Mouse (Mus musculus) cerebellum, postnatal 14 days (tissue): Measurements from ENCODE around the gene Cog3.

Source experiments
- DNase-seq, 2 experiments: peaks; one replicate each; pipeline ENCODE4 v3.0.0; 2021; ENCODE audit warnings: mixed read lengths in 2 of 2

The Cog3 gene

DNA sequence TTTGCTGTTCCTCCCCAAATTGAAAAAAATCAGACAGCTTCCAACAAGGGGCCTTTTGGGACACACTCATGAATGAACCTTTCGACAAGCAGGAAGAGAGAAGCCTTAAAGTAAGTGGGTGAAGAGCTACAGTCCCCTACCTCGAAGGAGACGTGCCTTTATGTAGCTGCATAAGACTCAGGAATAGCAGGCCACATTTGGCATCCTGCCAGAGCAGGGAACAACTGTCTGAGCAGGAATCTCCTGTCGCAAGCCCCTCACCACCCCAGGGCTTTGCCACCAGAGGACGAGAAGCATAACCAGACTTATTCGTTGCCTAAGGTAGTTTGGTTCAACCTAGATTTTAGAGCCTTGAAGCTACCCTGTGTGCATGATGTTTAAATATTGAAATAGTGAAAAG is 78.0 kb downstream of the Cog3 start:
- DNase-seq: peak in 1 of 2 experiments; percentile 13

DNA sequence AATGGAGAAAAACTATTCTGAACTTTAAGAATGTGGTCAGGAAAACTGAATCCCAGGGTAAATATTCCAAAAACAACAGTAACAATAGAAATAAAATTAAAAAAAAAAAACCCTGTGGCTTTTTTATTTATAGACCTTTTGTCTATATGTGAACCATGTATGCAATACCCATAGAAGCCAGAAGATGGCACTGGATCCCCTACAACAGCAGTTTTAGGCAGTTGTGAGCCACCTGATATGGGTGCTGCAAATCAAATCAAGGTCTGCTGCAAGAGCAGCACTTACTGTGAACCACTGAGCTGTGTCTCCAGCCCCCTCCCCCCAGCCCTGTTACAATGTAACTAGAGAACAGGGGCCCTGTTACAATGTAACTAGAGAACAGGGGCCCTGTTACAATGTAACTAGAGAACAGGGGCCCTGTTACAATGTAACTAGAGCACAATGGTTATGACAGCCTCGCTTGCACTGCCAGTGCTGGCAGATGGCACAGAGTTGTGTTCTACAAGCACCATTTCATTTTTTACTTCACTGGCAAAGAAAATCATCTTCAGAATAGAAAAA is 85.2 kb downstream of the Cog3 start:
- no peak for DNase-seq

DNA sequence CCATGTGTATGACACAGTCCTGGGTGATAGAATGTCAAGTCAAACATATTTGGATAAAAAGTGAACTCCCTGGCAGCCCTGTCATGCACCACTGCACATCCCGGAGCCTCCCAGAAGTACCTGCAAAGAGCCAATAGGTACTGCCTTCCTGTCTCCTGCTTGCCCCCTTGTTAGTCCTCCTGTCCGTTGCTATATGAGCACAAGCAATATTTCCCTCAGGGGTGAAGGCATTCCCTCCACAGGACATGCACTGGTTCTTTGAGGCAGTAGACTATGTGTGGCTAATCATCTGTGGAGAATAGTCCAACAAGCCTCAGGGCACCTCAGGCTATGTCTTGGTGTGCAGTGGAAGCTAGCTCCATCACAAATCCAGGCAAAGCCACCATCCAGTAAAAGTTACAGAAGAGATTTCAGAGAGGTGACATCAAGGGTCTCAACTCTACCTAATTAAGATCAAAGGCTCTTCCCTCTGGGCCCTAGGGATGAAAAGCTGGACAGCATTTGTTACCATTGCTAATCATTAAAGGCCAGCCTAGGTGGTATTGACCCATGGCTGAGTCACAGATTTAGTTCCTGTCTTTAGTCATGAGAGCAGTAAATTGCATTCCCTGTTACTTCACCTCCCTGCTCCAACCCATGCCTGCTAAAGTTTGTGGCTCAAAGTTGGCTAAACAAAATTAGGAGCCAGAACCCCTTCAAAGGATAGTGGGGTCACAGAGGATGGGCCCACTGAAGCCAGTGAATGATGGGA is 88.7 kb downstream of the Cog3 start:
- DNase-seq: no peak

DNA sequence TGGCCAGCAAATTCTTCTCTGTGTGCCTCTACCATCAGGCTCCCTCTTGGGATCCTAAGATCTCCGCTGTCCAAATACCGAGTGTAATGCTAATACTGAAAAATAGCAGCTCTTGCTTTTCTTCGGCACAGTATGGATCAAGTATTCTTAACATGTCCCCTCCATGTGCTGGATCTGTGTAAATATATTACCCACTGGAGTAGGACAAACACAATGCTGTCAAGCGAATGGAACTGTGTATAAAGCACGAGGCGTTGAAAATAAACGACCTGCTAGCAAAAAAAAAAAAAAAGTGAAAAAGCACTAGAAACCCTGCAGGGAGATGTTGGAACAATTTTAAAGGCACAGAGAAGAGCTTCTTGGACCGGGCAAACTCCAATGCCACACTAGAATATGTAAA is 92.8 kb downstream of the Cog3 start:
- DNase-seq: no peak

DNA sequence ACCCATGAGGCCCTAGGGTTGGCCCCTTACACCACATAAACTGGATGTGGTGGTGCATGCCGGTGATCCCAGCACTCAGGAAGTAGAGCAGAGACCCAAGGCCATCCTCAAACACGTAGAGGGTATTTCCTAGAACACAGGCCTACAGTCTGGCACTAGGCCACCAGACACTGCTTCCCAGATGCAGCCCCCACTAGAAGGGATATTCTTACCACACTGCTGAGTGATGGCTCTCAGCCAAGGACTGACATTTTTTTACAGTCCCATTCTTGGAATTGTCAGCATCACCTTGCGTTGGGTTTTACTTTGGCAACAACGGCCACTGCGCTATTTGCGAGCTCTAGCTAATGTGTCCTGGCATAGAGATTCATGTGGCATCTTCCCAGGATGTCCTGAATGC is 93.4 kb downstream of the Cog3 start:
- peak; percentile 27 to 31 for DNase-seq
